Mouse (Mus musculus) spleen, adult 2 months (tissue): ENCODE results near the gene Phyhipl.

Source experiments
- CTCF ChIP-seq: fragments of 200-500 bp; IDR thresholded peaks from 2 replicates; pipeline ENCODE4 v1.5.1; 2011; ENCODE audit warnings: mild to moderate bottlenecking, inconsistent platforms; ENCODE audit not compliant: insufficient read depth, insufficient read length, insufficient replicate concordance; ENCODE audit errors: extremely low read depth
- POLR2A ChIP-seq: fragments of 200-500 bp; IDR thresholded peaks from 2 replicates; pipeline ENCODE4 v1.6.1; 2011; ENCODE audit warnings: low read depth, low read length, inconsistent platforms

GRCm38 (mm10) chr10:70521379-70521778, 134.4 kb downstream of the Phyhipl start:
- TF ChIP-seq CTCF = no peak
- no peak for TF ChIP-seq POLR2A
